Mouse (Mus musculus) natural killer cell, adult 2 months (primary cell): Measurements from ENCODE around the gene Gm10800.
"Not testable (repeated sequence)": the region's sequence is repeated elsewhere in the genome, so short reads cannot be mapped to it uniquely, and the experiment has no call there.

Source experiments
- DNase-seq, 2 experiments: peaks; one replicate each; pipeline ENCODE4 v3.0.0; 2022; ENCODE audit warnings: low spot score in 2 of 2

Gm10800 gene

GRCm38 (mm10) chr2:98667201-98667600 lies at the start of gene Gm10800:
Gene Gm10800 (minus strand): TSS chr2:98667301.
- DNase-seq, result not testable (repeated sequence)

DNA sequence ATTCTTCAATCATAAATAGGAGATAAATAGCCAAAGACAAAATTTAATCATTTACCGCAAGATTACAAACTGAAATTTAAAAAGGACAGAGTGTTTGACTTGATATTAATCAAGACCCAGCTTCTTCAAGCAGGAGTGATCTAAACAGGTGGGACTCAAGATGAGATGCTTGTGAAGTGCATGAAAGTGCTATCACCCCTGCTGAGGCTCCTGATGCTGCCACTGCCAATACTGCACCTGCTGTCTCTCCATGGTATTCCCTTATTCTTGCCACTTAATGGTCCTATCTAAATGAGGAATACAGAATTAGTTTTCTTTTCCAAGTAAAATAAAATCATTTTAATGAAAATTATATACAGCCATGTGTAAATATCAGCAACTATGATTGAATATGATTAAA lies 30.4 kb upstream of the Gm10800 start:
- no peak for DNase-seq

GRCm38 (mm10) chr2:98661937-98662336 lies 5.2 kb downstream of the Gm10800 start, which contains the start of gene Gm10801:
Gene Gm10801 (plus strand): TSS chr2:98662237.
- DNase-seq, result not testable (repeated sequence)
